Mouse (Mus musculus): ENCODE data around the gene Slc51a.
"Not testable (repeated sequence)": the region's sequence is repeated elsewhere in the genome, so short reads cannot be mapped to it uniquely, and the experiment has no call there.

GRCm38 (mm10) chr16:32494371-32494770 lies 6.7 kb upstream of the Slc51a start:
- not testable (repeated sequence) for TF ChIP-seq CTCF, POLR2A (IDR thresholded peaks at IDR 0.05; ENCODE audit: insufficient read depth, low read depth, low read length)

All from olfactory bulb, adult 2 months (tissue).